Mouse (Mus musculus): ENCODE results near the gene Myom1.

The Myom1 gene

GRCm38 (mm10) chr17:71056405-71056804 lies 54.0 kb downstream of the Myom1 start:
- ATAC-seq (ENCODE audit: low TSS enrichment), result no peak

GRCm38 (mm10) chr17:71057758-71058157 lies 55.3 kb downstream of the Myom1 start:
- ATAC-seq (ENCODE audit: low TSS enrichment), result no peak

- ATAC-seq (ENCODE audit: low TSS enrichment), result no peak
Measured at GRCm38 (mm10) chr17:71059213-71059612, 56.8 kb downstream of the Myom1 start.

GRCm38 (mm10) chr17:71062049-71062560 lies 59.7 kb downstream of the Myom1 start:
- no peak for ATAC-seq (ENCODE audit: low TSS enrichment)

- no peak for ATAC-seq (ENCODE audit: low TSS enrichment)
Measured at GRCm38 (mm10) chr17:71062870-71063602, 60.6 kb downstream of the Myom1 start.

- ATAC-seq (ENCODE audit: low TSS enrichment), result no peak
Measured at GRCm38 (mm10) chr17:71064463-71065014, 62.1 kb downstream of the Myom1 start.

GRCm38 (mm10) chr17:71065127-71065526 lies 62.7 kb downstream of the Myom1 start:
- ATAC-seq (ENCODE audit: low TSS enrichment), result no peak

- ATAC-seq (ENCODE audit: low TSS enrichment), result no peak
Measured at GRCm38 (mm10) chr17:71069176-71069575, 66.7 kb downstream of the Myom1 start.

GRCm38 (mm10) chr17:71071958-71072357 lies 69.5 kb downstream of the Myom1 start:
- no peak for ATAC-seq (ENCODE audit: low TSS enrichment)

- ATAC-seq (ENCODE audit: low TSS enrichment), result no peak
Measured at GRCm38 (mm10) chr17:71074386-71074785, 72.0 kb downstream of the Myom1 start.

GRCm38 (mm10) chr17:71081986-71082385 lies 79.6 kb downstream of the Myom1 start:
- no peak for ATAC-seq (ENCODE audit: low TSS enrichment)

GRCm38 (mm10) chr17:71086969-71087368 lies 84.5 kb downstream of the Myom1 start:
- no peak for ATAC-seq (ENCODE audit: low TSS enrichment)

GRCm38 (mm10) chr17:71087396-71088153 lies 85.1 kb downstream of the Myom1 start:
- no peak for ATAC-seq (ENCODE audit: low TSS enrichment)

GRCm38 (mm10) chr17:71088154-71088521 lies 85.7 kb downstream of the Myom1 start:
- no peak for ATAC-seq (ENCODE audit: low TSS enrichment)

- ATAC-seq (ENCODE audit: low TSS enrichment), result no peak
Measured at GRCm38 (mm10) chr17:71088991-71089434, 86.6 kb downstream of the Myom1 start.

- ATAC-seq (ENCODE audit: low TSS enrichment), result no peak
Measured at GRCm38 (mm10) chr17:71089781-71090480, 87.5 kb downstream of the Myom1 start.

GRCm38 (mm10) chr17:71091024-71091423 lies 88.6 kb downstream of the Myom1 start:
- no peak for ATAC-seq (ENCODE audit: low TSS enrichment)

GRCm38 (mm10) chr17:71092341-71092740 lies 89.9 kb downstream of the Myom1 start:
- ATAC-seq (ENCODE audit: low TSS enrichment), result no peak

- ATAC-seq (ENCODE audit: low TSS enrichment), result no peak
Measured at GRCm38 (mm10) chr17:71093793-71094192, 91.4 kb downstream of the Myom1 start.

- ATAC-seq (ENCODE audit: low TSS enrichment), result no peak
Measured at GRCm38 (mm10) chr17:71094438-71094837, 92.0 kb downstream of the Myom1 start.

GRCm38 (mm10) chr17:71096557-71097208 lies 94.2 kb downstream of the Myom1 start:
- no peak for ATAC-seq (ENCODE audit: low TSS enrichment)

GRCm38 (mm10) chr17:71097209-71097597 lies 94.8 kb downstream of the Myom1 start:
- no peak for ATAC-seq (ENCODE audit: low TSS enrichment)
